Mouse (Mus musculus): ENCODE data around the gene Igsf11. TPM values are rescaled to one million over a fixed set of nuclear protein-coding genes. Genes with fewer than 3 reads are reported as not detected.
A peak's percentile ranks its signal among the peaks of the same experiment; 100 is the strongest.

Igsf11 gene
- polyA plus RNA-seq, 1 experiment from 2014 or later, result 3.2 TPM

- Histone ChIP-seq H3K27me3 (ENCODE audit: control insufficient read depth, insufficient read depth, low read depth, low read length) (peaks cover 3% of the 10 kb centered on the region), H3K9me3 (replicated peaks; ENCODE audit: control insufficient read depth, low read length, poor library complexity, severe bottlenecking) (no peaks in the 10 kb centered on the region), H3K4me2 (ENCODE audit: low read length) (peak overlapping the region; percentile 95), H3K36me3 (ENCODE audit: control insufficient read depth, insufficient read depth, low read length) (no peaks in the 10 kb centered on the region), H3K27ac (ENCODE audit: low read length) (no peak overlapping the region), H3K4me1 (ENCODE audit: control insufficient read depth, insufficient read depth, low read length) (no peaks in the 10 kb centered on the region), H3K9ac (ENCODE audit: low read depth, low read length) (no peak overlapping the region), H3K4me3 (ENCODE audit: low read depth, low read length) (peak overlapping the region; percentile 18; the same call in 1 of the 2 replicates)
- no peak for ATAC-seq
- 42% methylated on average over 4 of the region's 4 CpGs for WGBS
These were observed 10.5 kb downstream of the Igsf11 start for GRCm38 (mm10) chr16:38903020-38903419.

DNA sequence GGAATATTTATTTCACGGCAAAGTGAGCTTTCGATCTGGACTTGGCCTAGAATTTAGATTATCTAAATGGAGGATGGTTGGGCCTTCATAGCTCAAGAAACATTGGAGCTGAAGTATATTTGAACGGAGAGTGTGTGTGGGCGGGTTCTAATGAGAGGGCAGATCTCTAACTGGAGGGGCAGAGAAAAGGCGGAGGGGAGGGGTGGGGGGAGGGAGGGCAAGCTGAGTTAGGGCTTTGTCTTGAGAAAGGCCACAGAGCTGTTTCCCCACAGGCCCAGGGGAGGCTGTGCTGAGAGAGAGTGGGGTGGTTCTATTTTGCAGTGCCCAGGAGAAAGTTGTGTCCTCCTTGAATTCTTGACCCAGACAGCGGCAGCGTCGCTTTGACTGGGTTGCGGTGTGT lies 11.7 kb downstream of the Igsf11 start:
- peaks cover 3% of the 10 kb centered on the region for H3K27me3 ChIP-seq (ENCODE audit: control insufficient read depth, insufficient read depth, low read depth, low read length)
- H3K4me1 ChIP-seq (ENCODE audit: control insufficient read depth, insufficient read depth, low read length), result no peaks in the 10 kb centered on the region; the same call in 1 of the 2 replicates
- whole genome bisulfite sequencing, result 66% methylated on average over 9 of the region's 9 CpGs
- 0 out of 2 replicates have a peak overlapping the region, but pooled peaks have one; percentile 95 for H3K4me2 ChIP-seq (ENCODE audit: low read length)
- no peak for ATAC-seq
- H3K4me3 ChIP-seq (ENCODE audit: low read depth, low read length), result no peak overlapping the region
- H3K9me3 ChIP-seq (replicated peaks; ENCODE audit: control insufficient read depth, low read length, poor library complexity, severe bottlenecking), result no peaks in the 10 kb centered on the region
- no peak overlapping the region for H3K27ac ChIP-seq (ENCODE audit: low read length)
- no peaks in the 10 kb centered on the region for H3K36me3 ChIP-seq (ENCODE audit: control insufficient read depth, insufficient read depth, low read length)
- H3K9ac ChIP-seq (ENCODE audit: low read depth, low read length), result no peak overlapping the region

DNA sequence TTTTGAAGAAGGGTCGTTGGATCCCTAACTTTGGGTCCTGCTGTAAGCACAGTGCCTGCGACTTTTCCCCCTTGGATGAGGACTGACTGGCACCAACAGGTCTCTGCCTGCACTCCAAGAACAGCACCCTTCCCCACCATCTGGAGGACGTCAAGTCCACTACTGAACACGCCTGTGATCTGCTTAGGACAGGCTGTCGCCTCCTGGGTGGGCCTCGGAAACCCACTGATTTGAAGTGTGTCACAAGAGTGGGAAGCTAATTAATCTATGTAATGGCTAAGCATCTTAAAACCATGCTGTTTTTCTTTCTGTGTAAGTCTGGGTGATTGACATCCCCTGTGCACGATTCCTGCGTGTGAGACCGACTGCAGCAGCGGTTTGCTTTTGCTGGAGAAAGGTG lies 13.4 kb downstream of the Igsf11 start:
- Histone ChIP-seq H3K27ac (ENCODE audit: low read length) (no peak overlapping the region), H3K9ac (ENCODE audit: low read depth, low read length) (no peak overlapping the region), H3K4me1 (ENCODE audit: control insufficient read depth, insufficient read depth, low read length) (no peaks in the 10 kb centered on the region; the same call in 1 of the 2 replicates), H3K27me3 (ENCODE audit: control insufficient read depth, insufficient read depth, low read depth, low read length) (no peaks in the 10 kb centered on the region; the same call in 1 of the 2 replicates), H3K36me3 (ENCODE audit: control insufficient read depth, insufficient read depth, low read length) (no peaks in the 10 kb centered on the region), H3K9me3 (replicated peaks; ENCODE audit: control insufficient read depth, low read length, poor library complexity, severe bottlenecking) (no peaks in the 10 kb centered on the region), H3K4me2 (ENCODE audit: low read length) (no peak overlapping the region), H3K4me3 (ENCODE audit: low read depth, low read length) (no peak overlapping the region)
- WGBS, result 68% methylated on average over 10 of the region's 10 CpGs
- no peak for ATAC-seq

- no peak for ATAC-seq
- Histone ChIP-seq H3K4me1 (ENCODE audit: control insufficient read depth, insufficient read depth, low read length) (no peaks in the 10 kb centered on the region; the same call in 1 of the 2 replicates), H3K27me3 (ENCODE audit: control insufficient read depth, insufficient read depth, low read depth, low read length) (no peaks in the 10 kb centered on the region; the same call in 1 of the 2 replicates), H3K4me3 (ENCODE audit: low read depth, low read length) (no peak overlapping the region), H3K9ac (ENCODE audit: low read depth, low read length) (no peak overlapping the region), H3K36me3 (ENCODE audit: control insufficient read depth, insufficient read depth, low read length) (no peaks in the 10 kb centered on the region), H3K27ac (ENCODE audit: low read length) (no peak overlapping the region), H3K9me3 (replicated peaks; ENCODE audit: control insufficient read depth, low read length, poor library complexity, severe bottlenecking) (no peaks in the 10 kb centered on the region), H3K4me2 (ENCODE audit: low read length) (no peak overlapping the region)
- 75% methylated on average over 9 of the region's 9 CpGs for WGBS
These were observed 15.8 kb downstream of the Igsf11 start for GRCm38 (mm10) chr16:38908304-38908703.

GRCm38 (mm10) chr16:38909506-38909905 lies 17.0 kb downstream of the Igsf11 start:
- Histone ChIP-seq H3K9me3 (replicated peaks; ENCODE audit: control insufficient read depth, low read length, poor library complexity, severe bottlenecking) (no peaks in the 10 kb centered on the region), H3K4me2 (ENCODE audit: low read length) (no peak overlapping the region), H3K36me3 (ENCODE audit: control insufficient read depth, insufficient read depth, low read length) (no peaks in the 10 kb centered on the region), H3K27ac (ENCODE audit: low read length) (no peak overlapping the region), H3K4me1 (ENCODE audit: control insufficient read depth, insufficient read depth, low read length) (no peaks in the 10 kb centered on the region; the same call in 1 of the 2 replicates), H3K9ac (ENCODE audit: low read depth, low read length) (no peak overlapping the region), H3K27me3 (ENCODE audit: control insufficient read depth, insufficient read depth, low read depth, low read length) (no peaks in the 10 kb centered on the region), H3K4me3 (ENCODE audit: low read depth, low read length) (no peak overlapping the region)
- ATAC-seq, result no peak
- WGBS, result 84% methylated on average over 12 of the region's 12 CpGs

GRCm38 (mm10) chr16:38910088-38910487 lies 17.6 kb downstream of the Igsf11 start:
- H3K27ac ChIP-seq (ENCODE audit: low read length), result no peak overlapping the region
- no peaks in the 10 kb centered on the region for H3K27me3 ChIP-seq (ENCODE audit: control insufficient read depth, insufficient read depth, low read depth, low read length)
- 93% methylated on average over 8 of the region's 8 CpGs for WGBS
- H3K9ac ChIP-seq (ENCODE audit: low read depth, low read length), result no peak overlapping the region
- H3K9me3 ChIP-seq (replicated peaks; ENCODE audit: control insufficient read depth, low read length, poor library complexity, severe bottlenecking), result no peaks in the 10 kb centered on the region
- no peak for ATAC-seq
- H3K36me3 ChIP-seq (ENCODE audit: control insufficient read depth, insufficient read depth, low read length), result no peaks in the 10 kb centered on the region
- no peaks in the 10 kb centered on the region; the same call in 1 of the 2 replicates for H3K4me1 ChIP-seq (ENCODE audit: control insufficient read depth, insufficient read depth, low read length)
- no peak overlapping the region for H3K4me2 ChIP-seq (ENCODE audit: low read length)
- H3K4me3 ChIP-seq (ENCODE audit: low read depth, low read length), result no peak overlapping the region

GRCm38 (mm10) chr16:38915451-38915850 lies 23.0 kb downstream of the Igsf11 start:
- no peaks in the 10 kb centered on the region for H3K27me3 ChIP-seq (ENCODE audit: control insufficient read depth, insufficient read depth, low read depth, low read length)
- no peaks in the 10 kb centered on the region for H3K36me3 ChIP-seq (ENCODE audit: control insufficient read depth, insufficient read depth, low read length)
- H3K4me2 ChIP-seq (ENCODE audit: low read length), result no peak overlapping the region
- no peak for ATAC-seq
- H3K9ac ChIP-seq (ENCODE audit: low read depth, low read length), result no peak overlapping the region
- no peak overlapping the region for H3K4me3 ChIP-seq (ENCODE audit: low read depth, low read length)
- WGBS, result 94% methylated on average over 4 of the region's 4 CpGs
- no peak overlapping the region for H3K27ac ChIP-seq (ENCODE audit: low read length)
- H3K4me1 ChIP-seq (ENCODE audit: control insufficient read depth, insufficient read depth, low read length), result no peaks in the 10 kb centered on the region
- H3K9me3 ChIP-seq (replicated peaks; ENCODE audit: control insufficient read depth, low read length, poor library complexity, severe bottlenecking), result no peaks in the 10 kb centered on the region

- Histone ChIP-seq H3K4me1 (ENCODE audit: control insufficient read depth, insufficient read depth, low read length) (no peaks in the 10 kb centered on the region), H3K27me3 (ENCODE audit: control insufficient read depth, insufficient read depth, low read depth, low read length) (no peaks in the 10 kb centered on the region), H3K36me3 (ENCODE audit: control insufficient read depth, insufficient read depth, low read length) (no peaks in the 10 kb centered on the region), H3K27ac (ENCODE audit: low read length) (no peak overlapping the region), H3K4me3 (ENCODE audit: low read depth, low read length) (no peak overlapping the region), H3K9me3 (replicated peaks; ENCODE audit: control insufficient read depth, low read length, poor library complexity, severe bottlenecking) (no peaks in the 10 kb centered on the region), H3K9ac (ENCODE audit: low read depth, low read length) (no peak overlapping the region), H3K4me2 (ENCODE audit: low read length) (no peak overlapping the region)
- WGBS, result 94% methylated on average over 12 of the region's 12 CpGs
- ATAC-seq, result no peak
These were observed 23.7 kb downstream of the Igsf11 start for GRCm38 (mm10) chr16:38916053-38916786.

GRCm38 (mm10) chr16:38916885-38917284 lies 24.4 kb downstream of the Igsf11 start:
- Histone ChIP-seq H3K9me3 (replicated peaks; ENCODE audit: control insufficient read depth, low read length, poor library complexity, severe bottlenecking) (no peaks in the 10 kb centered on the region), H3K27me3 (ENCODE audit: control insufficient read depth, insufficient read depth, low read depth, low read length) (no peaks in the 10 kb centered on the region), H3K36me3 (ENCODE audit: control insufficient read depth, insufficient read depth, low read length) (no peaks in the 10 kb centered on the region), H3K4me1 (ENCODE audit: control insufficient read depth, insufficient read depth, low read length) (no peaks in the 10 kb centered on the region), H3K4me3 (ENCODE audit: low read depth, low read length) (no peak overlapping the region), H3K27ac (ENCODE audit: low read length) (no peak overlapping the region), H3K4me2 (ENCODE audit: low read length) (no peak overlapping the region), H3K9ac (ENCODE audit: low read depth, low read length) (no peak overlapping the region)
- 83% methylated on average over 5 of the region's 5 CpGs for WGBS
- no peak for ATAC-seq

Data from midbrain, embryonic 16.5 days (tissue).